Mouse (Mus musculus) intestine, embryonic 15.5 days (tissue): ENCODE data around the gene Rpap3. TPM values are rescaled to one million over a fixed set of nuclear protein-coding genes. Genes with fewer than 3 reads are reported as not detected.

Experiments
- ATAC-seq: fragments of 200-750 bp; cut with Nextera tagmentation; 2 replicates; pipeline ENCODE4 v1.8.0; 2017; ENCODE audit warnings: moderate TSS enrichment, moderate library complexity
- H3K27ac ChIP-seq: fragments of 300-500 bp; sonication (generic); 2 replicates; pipeline ENCODE4 v1.5.1; 2015; ENCODE audit warnings: mild to moderate bottlenecking, inconsistent platforms
- H3K27me3 ChIP-seq: fragments of 300-500 bp; sonication (generic); replicated peaks from 2 replicates; pipeline ENCODE4 v1.6.1; 2015; ENCODE audit warnings: inconsistent platforms
- H3K36me3 ChIP-seq: fragments of 300-500 bp; sonication (generic); 2 replicates; pipeline ENCODE4 v1.6.1; 2015; ENCODE audit warnings: inconsistent platforms
- H3K4me1 ChIP-seq: fragments of 300-500 bp; sonication (generic); replicated peaks from 2 replicates; pipeline ENCODE4 v1.6.1; 2015; ENCODE audit warnings: inconsistent platforms
- H3K4me2 ChIP-seq: fragments of 300-500 bp; sonication (generic); replicated peaks from 2 replicates; pipeline ENCODE4 v1.6.1; 2015; ENCODE audit warnings: mild to moderate bottlenecking, inconsistent platforms
- H3K4me3 ChIP-seq: fragments of 300-500 bp; sonication (generic); replicated peaks from 2 replicates; pipeline ENCODE4 v1.5.1; 2015; ENCODE audit warnings: inconsistent platforms
- H3K9ac ChIP-seq: fragments of 300-500 bp; sonication (generic); 2 replicates; pipeline ENCODE4 v1.6.1; 2015; ENCODE audit warnings: inconsistent platforms
- H3K9me3 ChIP-seq: fragments of 300-500 bp; sonication (generic); 2 replicates; pipeline ENCODE4 v1.6.1; 2016; ENCODE audit warnings: inconsistent platforms
- WGBS: fragments of 180-500 bp; shearing (Covaris S2); methylation state at CpG from one replicate; pipeline ENCODE4 v1.1.7; 2015; 5-methylcytosine and 5-hydroxymethylcytosine counted together
- polyA plus RNA-seq: library from polyadenylated mRNA; unstranded; fragments of >200 nt; fragmentation: Nextera tagmentation; extraction: Ambion mirVana; gene quantifications from 2 replicates; pipeline ENCODE4 v1.2.1, GENCODE M21; 2015

The Rpap3 gene
- polyA plus RNA-seq, 1 experiment from 2014 or later = 24.0 TPM

DNA sequence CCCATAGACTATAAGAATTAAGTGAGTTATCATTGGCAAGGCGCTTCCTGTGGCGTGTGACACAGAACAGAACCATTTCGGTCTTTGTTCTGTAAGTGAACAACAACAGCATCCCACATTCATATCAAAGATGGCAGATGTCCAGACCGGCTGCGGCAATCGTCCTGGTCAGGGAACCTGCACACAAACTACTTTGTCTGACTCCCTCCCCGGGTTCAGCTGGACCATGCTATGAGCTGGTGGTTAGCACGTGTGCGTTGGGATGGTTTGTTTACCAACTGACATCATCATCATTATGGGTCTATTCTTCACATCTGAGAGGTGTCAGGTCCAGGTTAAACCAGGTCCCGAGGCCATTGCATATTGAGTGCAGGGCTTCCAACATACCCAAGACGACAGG, 22.8 kb upstream of the Rpap3 start:
- Histone ChIP-seq H3K9ac (no peak overlapping the region), H3K4me1 (0 out of 2 replicates have a peak, but pooled peaks cover 3% of the 10 kb centered on the region), H3K27ac (no peak overlapping the region), H3K36me3 (no peaks in the 10 kb centered on the region), H3K4me2 (no peak overlapping the region), H3K9me3 (no peaks in the 10 kb centered on the region), H3K27me3 (no peaks in the 10 kb centered on the region), H3K4me3 (no peak overlapping the region)
- 72% methylated on average over 11 of the region's 11 CpGs for WGBS
- no peak for ATAC-seq

DNA sequence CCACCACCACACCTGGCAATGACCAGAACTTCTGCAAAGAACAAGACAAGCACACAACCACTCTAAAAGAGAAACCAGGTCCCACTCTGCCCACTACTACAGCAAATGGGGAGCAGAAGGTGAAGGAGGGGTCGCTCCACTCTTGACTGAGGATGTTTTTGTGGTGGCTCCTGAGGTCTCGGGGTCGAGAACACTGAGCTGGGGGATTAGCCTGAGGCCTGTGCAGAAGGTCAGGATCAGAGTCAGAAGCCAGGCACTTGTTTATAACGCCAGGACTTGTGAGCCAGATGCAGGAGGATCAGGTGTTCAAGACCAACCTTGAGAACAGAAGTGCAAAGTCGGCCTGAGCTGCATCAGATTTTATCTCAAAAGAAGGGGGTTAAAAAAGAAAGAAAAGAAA, 21.9 kb upstream of the Rpap3 start:
- WGBS = 67% methylated on average over 5 of the region's 5 CpGs
- Histone ChIP-seq H3K9ac (no peak overlapping the region), H3K36me3 (no peaks in the 10 kb centered on the region), H3K9me3 (no peaks in the 10 kb centered on the region), H3K4me2 (no peak overlapping the region), H3K27ac (no peak overlapping the region), H3K27me3 (no peaks in the 10 kb centered on the region), H3K4me1 (0 out of 2 replicates have a peak, but pooled peaks cover 3% of the 10 kb centered on the region), H3K4me3 (no peak overlapping the region)
- ATAC-seq = no peak

DNA sequence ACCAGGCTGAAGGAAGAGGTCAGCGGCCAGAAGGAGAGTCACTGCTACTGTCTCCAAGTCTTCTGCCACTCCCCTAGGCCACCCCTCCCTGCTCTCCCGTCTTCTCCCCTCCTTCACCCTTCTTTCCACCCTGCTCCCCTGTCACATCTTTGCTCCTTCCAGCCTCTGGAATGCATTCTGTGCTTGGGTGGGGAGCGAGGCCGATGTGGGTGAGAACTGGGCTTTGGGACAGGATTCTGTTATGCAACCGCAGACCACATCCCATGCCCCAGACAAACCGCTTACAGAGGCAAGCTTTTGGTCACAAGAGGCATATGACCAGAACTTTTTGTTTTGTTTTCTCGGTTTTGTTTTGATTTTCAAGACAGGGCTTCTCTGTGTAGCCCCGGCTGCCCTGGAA, 21.4 kb upstream of the Rpap3 start:
- H3K4me3 ChIP-seq = no peak overlapping the region
- no peaks in the 10 kb centered on the region for H3K9me3 ChIP-seq
- H3K27ac ChIP-seq = no peak overlapping the region
- ATAC-seq = no peak
- 0 out of 2 replicates have a peak, but pooled peaks cover 3% of the 10 kb centered on the region for H3K4me1 ChIP-seq
- no peak overlapping the region for H3K9ac ChIP-seq
- H3K36me3 ChIP-seq = no peaks in the 10 kb centered on the region
- no peaks in the 10 kb centered on the region for H3K27me3 ChIP-seq
- no peak overlapping the region for H3K4me2 ChIP-seq
- 72% methylated on average over 8 of the region's 8 CpGs for WGBS

DNA sequence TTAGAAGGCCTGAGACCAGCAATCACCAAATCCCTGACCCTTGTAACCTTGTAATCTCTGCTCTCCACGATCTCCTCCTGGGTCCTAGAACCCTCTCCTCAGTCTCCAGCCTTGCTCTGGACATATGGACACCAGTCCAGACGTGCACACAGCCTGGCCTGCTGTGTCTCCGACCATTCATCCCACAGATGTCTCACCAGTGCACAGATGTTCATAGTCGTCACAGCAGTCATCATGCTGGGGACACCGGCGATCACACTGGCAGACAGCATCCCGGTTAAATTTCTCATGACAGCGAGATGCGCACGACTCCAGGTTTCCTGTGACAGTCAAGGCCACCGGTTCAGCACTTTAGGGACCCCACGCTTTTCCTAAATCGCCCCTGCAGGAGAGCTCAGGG, 20.7 kb upstream of the Rpap3 start:
- H3K4me3 ChIP-seq = no peak overlapping the region
- H3K9me3 ChIP-seq = no peaks in the 10 kb centered on the region
- H3K27me3 ChIP-seq = no peaks in the 10 kb centered on the region
- H3K4me1 ChIP-seq = 0 out of 2 replicates have a peak, but pooled peaks cover 3% of the 10 kb centered on the region
- 80% methylated on average over 13 of the region's 13 CpGs for WGBS
- ATAC-seq = no peak
- H3K4me2 ChIP-seq = no peak overlapping the region
- no peak overlapping the region for H3K27ac ChIP-seq
- H3K36me3 ChIP-seq = no peaks in the 10 kb centered on the region
- H3K9ac ChIP-seq = no peak overlapping the region

DNA sequence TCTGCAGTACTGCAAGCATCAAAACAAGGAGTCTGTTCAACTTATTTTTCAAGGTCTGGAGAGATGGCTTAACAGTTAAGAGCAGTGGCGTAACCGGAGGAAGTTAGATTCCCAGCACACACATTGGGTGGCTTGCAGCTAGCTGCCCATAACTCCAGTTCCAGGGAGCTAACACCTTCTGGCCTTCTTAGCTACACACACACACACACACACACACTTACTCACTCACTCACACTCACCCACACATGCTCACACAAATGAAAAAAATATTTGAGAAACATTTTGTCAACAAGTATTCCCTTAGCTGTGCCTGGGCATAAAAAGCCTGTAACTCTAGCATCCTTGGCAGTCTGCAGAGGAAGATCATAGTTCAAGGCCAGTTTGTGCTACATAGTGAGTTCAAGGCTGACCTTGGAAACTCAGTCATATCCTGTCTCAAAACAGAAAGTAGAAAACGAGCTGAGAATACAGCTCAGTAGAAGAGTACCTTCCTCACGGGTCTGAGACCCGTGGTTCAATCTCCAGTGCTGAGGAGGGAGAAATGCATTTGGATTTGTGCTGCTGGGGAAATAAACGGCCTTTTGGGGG, 19.7 kb upstream of the Rpap3 start:
- H3K9ac ChIP-seq = no peak overlapping the region
- no peak overlapping the region for H3K27ac ChIP-seq
- H3K4me1 ChIP-seq = 0 out of 2 replicates have a peak, but pooled peaks cover 2% of the 10 kb centered on the region
- H3K27me3 ChIP-seq = no peaks in the 10 kb centered on the region
- no peaks in the 10 kb centered on the region for H3K36me3 ChIP-seq
- no peak overlapping the region for H3K4me2 ChIP-seq
- ATAC-seq = no peak
- no peak overlapping the region for H3K4me3 ChIP-seq
- WGBS = 71% methylated on average over 6 of the region's 6 CpGs
- H3K9me3 ChIP-seq = no peaks in the 10 kb centered on the region

DNA sequence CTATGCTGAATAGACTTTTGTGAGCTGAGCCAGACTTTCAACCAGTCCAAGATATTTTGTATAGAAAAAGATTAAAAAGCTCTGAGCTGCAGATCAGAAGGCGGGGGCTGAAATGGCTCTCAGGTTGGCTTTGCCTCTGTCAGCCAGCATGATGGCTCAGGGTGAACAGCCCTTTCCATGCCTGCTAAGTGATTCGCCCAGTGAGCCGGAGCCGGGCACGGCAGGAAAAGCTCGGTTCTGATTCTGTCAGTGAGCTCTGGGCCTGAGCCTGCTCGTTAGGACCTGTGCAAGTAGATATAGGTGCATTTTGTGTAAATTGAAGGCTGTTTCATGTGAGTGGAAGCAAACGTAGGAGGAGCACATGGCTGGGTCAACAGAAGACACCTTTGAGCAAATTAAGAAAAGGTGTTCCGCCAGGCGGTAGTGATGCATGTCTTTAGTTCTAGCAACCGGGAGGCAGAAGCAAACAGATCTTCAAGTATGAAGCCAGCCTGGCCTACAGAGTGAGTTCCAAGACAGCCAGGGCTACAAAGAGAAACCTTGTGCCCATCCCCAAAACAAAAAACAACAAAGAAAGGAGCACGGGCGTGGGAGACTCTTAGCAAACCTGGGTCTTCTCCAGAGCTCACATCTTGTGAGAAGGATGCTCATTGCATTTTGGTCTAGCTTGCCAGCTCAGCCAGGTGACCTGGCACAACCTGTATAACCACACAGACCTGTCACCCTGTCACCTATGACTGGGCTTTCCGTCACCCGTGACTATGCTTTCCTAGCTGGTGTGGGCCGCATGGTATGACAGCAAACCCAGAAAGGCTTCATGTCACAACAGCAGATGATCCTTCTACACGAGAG, 18.9 kb upstream of the Rpap3 start:
- ATAC-seq = no peak

DNA sequence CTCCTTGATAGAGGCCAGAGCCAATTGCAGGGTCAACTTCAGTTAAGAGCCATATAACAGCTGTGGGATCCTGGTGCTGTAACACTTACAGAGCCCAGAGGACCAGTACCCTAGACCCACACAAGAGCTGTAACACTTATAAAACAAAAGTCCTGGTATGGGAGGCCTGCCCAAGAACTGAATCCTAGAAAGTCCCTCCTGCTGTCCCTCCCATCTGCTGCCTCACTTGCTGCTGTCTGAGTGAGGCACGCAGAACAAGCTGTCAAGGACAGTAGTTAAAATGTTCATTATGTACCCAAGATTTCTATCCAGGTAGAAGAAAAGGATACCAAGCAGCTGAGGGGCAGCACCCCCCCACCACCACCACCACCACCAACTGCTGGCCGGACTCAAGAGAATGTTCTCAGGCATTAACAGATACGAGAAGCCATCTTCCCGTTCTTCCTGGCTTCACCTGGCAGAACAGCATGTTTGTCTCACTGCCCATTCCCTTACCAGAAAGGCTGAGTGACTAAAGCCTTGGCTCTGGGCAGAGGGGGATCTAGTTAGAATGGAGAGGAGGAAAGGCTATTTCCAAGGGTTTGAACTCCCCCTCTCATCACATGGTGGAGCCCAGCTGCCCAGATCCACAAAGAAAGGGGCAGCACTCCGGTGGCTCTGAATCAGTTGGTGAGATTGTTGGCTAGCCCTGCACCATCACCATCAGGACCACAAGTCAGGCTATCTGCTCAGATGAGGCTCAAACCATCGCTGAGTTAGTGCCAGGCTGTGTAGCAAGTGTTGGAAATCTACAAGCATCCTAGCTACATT, 18.1 kb upstream of the Rpap3 start:
- no peak for ATAC-seq
- H3K9ac ChIP-seq = no peak overlapping the region
- no peaks in the 10 kb centered on the region for H3K27me3 ChIP-seq
- H3K36me3 ChIP-seq = no peaks in the 10 kb centered on the region
- H3K4me2 ChIP-seq = no peak overlapping the region
- H3K27ac ChIP-seq = no peak overlapping the region
- H3K9me3 ChIP-seq = no peaks in the 10 kb centered on the region
- 84% methylated on average over 6 of the region's 6 CpGs for WGBS
- H3K4me1 ChIP-seq = no peaks in the 10 kb centered on the region
- H3K4me3 ChIP-seq = no peak overlapping the region

More for the DNA sequence above, 18.9 kb upstream of the Rpap3 start:
- Histone ChIP-seq H3K4me1 (no peaks in the 10 kb centered on the region), H3K9me3 (no peaks in the 10 kb centered on the region), H3K36me3 (no peaks in the 10 kb centered on the region), H3K4me3 (no peak overlapping the region), H3K27me3 (no peaks in the 10 kb centered on the region), H3K9ac (no peak overlapping the region), H3K27ac (no peak overlapping the region), H3K4me2 (no peak overlapping the region)
- 83% methylated on average over 17 of the region's 17 CpGs for WGBS

DNA sequence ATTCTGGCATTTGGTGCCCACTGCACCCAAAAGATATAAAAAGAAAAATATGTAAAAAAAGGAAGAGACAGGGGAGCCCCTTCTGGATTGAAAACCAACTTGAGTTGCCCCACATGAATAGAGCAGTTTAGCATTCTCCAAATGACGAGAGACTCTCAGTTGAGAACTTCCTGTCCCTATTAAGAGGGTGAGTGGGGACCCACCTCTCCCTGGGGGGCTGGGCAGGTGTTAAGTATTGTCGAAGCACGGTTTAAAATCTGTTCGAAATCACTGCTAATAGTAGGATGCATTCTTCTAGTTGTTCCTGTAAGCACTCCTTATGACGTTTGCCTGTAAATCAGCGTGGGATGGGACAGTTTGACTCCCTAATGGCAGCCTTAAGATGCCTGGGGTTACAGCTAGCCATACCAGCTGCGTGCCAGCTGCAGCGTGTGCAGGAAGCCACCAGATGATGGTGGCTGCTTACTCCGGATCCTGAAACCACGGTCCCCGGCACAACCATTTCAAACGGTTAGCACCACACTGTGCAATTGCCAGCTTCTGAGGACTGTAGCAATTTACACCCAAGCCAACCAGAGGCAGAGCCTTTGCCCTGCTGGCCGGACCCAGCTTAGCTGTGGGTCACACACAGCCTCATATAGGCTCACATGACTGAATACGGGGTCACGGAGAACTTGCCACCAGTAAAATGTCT, 15.5 kb upstream of the Rpap3 start:
- Histone ChIP-seq H3K27ac (no peak overlapping the region), H3K4me2 (no peak overlapping the region), H3K27me3 (no peaks in the 10 kb centered on the region), H3K4me3 (no peak overlapping the region), H3K9ac (no peak overlapping the region), H3K36me3 (no peaks in the 10 kb centered on the region), H3K4me1 (no peaks in the 10 kb centered on the region), H3K9me3 (no peaks in the 10 kb centered on the region)
- no peak for ATAC-seq
- 69% methylated on average over 15 of the region's 15 CpGs for WGBS

DNA sequence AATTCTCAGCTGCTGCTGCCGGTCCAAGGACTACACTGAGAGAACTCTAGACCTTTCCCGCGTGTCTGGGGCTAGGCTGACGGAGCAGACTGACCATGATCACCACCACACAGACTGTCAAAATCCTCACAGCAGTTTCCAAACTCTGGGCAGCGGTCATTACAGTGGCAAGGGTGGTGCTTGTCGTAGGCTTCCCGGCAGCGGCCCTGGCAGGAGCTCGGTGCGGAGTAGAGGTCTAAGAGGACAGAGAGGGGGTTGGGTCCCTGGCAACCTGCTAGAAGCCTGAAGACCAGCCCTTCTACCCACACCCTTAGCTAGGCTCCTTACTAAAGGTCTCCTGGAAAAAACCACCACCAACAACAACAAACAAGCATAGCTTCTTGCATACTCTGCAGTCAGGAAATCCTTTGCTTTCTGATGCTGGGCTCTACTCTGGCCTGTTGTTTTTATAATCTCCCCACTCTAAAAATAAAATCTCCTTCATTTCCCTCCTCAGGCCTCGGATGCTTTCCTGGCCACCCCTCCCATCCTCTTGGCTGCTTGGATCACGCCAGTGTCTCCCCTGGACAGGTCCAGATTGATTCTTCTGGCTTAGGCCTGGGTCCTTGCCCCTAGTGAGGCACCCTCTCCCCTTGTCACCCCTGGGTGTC, 14.5 kb upstream of the Rpap3 start:
- H3K4me3 ChIP-seq = no peak overlapping the region
- no peak overlapping the region for H3K9ac ChIP-seq
- ATAC-seq = no peak
- H3K4me2 ChIP-seq = no peak overlapping the region
- H3K4me1 ChIP-seq = no peaks in the 10 kb centered on the region
- 76% methylated on average over 12 of the region's 12 CpGs for WGBS
- no peak overlapping the region for H3K27ac ChIP-seq
- no peaks in the 10 kb centered on the region for H3K27me3 ChIP-seq
- no peaks in the 10 kb centered on the region for H3K36me3 ChIP-seq
- no peaks in the 10 kb centered on the region for H3K9me3 ChIP-seq

DNA sequence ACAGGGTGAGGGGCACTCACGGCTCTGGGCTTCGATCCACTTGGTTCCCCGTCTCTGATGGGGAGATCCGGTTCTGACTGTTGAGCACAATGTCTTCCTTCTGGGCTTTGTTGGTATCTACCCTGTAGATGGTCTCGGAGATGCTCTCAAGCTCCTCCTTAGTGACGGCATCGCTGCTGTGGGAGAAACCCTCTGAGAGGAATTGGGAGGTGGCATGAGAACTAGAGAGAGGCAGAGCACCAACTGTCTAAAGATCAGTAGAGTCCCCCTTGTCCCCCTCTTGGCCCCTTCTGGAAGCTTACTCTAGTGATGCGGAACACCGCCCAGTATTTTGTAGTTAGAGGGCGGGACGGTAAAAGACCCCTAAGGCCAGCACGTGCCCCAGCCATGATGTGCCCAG, 13.9 kb upstream of the Rpap3 start:
- no peak overlapping the region for H3K27ac ChIP-seq
- no peaks in the 10 kb centered on the region for H3K36me3 ChIP-seq
- H3K4me1 ChIP-seq = no peaks in the 10 kb centered on the region
- WGBS = 92% methylated on average over 12 of the region's 12 CpGs
- no peak overlapping the region for H3K4me3 ChIP-seq
- H3K9ac ChIP-seq = no peak overlapping the region
- no peak for ATAC-seq
- H3K4me2 ChIP-seq = no peak overlapping the region
- no peaks in the 10 kb centered on the region for H3K27me3 ChIP-seq
- no peaks in the 10 kb centered on the region for H3K9me3 ChIP-seq

DNA sequence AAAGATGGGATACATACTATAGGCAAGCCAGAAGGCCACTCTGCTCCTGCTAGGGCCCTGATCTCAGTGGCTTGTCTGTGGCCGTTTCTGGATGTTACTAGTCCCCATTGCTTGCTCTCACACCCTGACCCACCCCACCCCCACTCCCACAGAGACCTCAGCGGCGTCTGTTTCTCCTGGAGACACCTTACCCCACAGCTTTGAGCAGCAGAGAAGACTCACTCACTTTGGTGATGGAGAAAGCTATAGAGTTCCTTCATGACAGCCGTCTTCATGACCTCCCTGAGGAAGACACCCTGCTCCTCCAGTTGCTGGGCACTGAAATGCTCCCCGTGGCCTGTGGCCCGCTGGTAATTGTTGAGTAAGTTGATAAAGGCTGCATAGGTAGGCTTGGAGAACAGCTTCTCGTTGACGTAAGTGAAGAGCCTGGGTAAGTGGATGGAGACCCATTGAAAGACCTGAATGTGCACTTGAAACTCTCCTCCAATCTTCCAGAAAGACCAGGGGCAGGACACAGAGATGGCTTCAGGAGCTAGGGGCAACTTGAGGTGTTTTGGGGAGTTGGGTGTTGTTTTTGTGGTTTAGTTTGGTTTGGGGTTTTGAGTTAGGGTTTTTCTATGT, 13.0 kb upstream of the Rpap3 start:
- no peak overlapping the region for H3K4me2 ChIP-seq
- no peaks in the 10 kb centered on the region for H3K36me3 ChIP-seq
- no peak overlapping the region for H3K4me3 ChIP-seq
- no peaks in the 10 kb centered on the region for H3K4me1 ChIP-seq
- no peak overlapping the region for H3K27ac ChIP-seq
- H3K9me3 ChIP-seq = no peaks in the 10 kb centered on the region
- H3K27me3 ChIP-seq = no peaks in the 10 kb centered on the region
- H3K9ac ChIP-seq = no peak overlapping the region
- ATAC-seq = no peak
- 83% methylated on average over 8 of the region's 8 CpGs for WGBS
